ENCODE assay signal across 8 mouse cellular contexts in the genomic region with DNA sequence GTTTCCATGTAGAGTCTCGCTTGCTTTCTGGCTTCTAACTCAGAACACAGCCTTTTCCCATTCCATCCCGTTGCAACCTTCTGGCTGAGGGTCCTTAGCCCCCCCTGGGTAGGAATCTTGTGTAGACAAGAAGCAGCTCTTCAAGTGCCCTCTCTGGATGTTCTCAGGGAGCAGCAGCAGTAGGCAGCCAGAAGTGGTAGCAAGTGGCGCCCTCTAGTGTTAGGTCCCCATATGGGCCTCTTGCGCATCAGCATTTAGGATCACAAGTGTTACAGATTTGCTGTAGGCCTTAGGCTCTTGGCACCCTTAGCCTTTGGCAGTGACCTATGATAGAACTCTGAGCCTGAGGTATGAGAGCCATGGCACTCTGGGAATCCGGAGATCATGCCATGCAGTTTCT.
A peak's percentile ranks its signal among the peaks of the same experiment; 100 is the strongest.
DNase-seq lines count a peak whose midpoint lies in the region; ATAC-seq and TF ChIP-seq lines count a peak whose summit lies in the region.

No protein-coding gene starts in this region.

- in situ Hi-C loops in ES-E14 (cut with MboI; ENCODE audit: low sequenced_read_pairs in 2 of 2, unreplicated experiment in 2 of 2) = no loop called here

- DNase-seq in kidney, adult 18-20 months = peak; percentile 53
- DNase-seq in ES-E14 (ENCODE audit: low read depth, low spot score) = peak; percentile 40
- peak; percentile 19 to 32 for DNase-seq in frontal cortex, postnatal 25 days (ENCODE audit: low spot score in 2 of 2)
- DNase-seq in left cerebral cortex, adult 18-20 months (ENCODE audit: low spot score in 2 of 2) = peak; percentile 19 to 54

- H3K9ac ChIP-seq in kidney, embryonic 15.5 days = no peak overlapping the region
- H3K9ac ChIP-seq in ES-E14 (ENCODE audit: insufficient read depth, low read depth, low read length, poor library complexity, severe bottlenecking) = no peak overlapping the region

- WGBS in kidney, embryonic 15.5 days = 62% methylated on average over 5 of the region's 5 CpGs
- 49% methylated on average over 5 of the region's 5 CpGs for WGBS in bone marrow, adult 2 months
- WGBS in olfactory bulb, adult 2 months = 58% methylated on average over 5 of the region's 5 CpGs

- peak; percentile 78 for TF ChIP-seq CTCF in bone marrow, adult 2 months (IDR thresholded peaks at IDR 0.05; ENCODE audit: control insufficient read depth, insufficient read depth, low read length)
- peak; percentile 30; the same call in 1 of the 2 replicates for TF ChIP-seq CTCF in olfactory bulb, adult 2 months (IDR thresholded peaks at IDR 0.05; ENCODE audit: insufficient read depth, low read depth, low read length)

- no peak for ATAC-seq in kidney, embryonic 15.5 days (replicated peaks; ENCODE audit: low FRiP score)
- ATAC-seq in inflammation-experienced regulatory T-cells, adult 6 months = no peak

- no peaks in the 10 kb centered on the region for H3K9me3 ChIP-seq in kidney, embryonic 15.5 days (replicated peaks)
- H3K9me3 ChIP-seq in ES-E14 (ENCODE audit: control insufficient read depth, insufficient read depth, low read depth, low read length) = peaks cover 2% of the 10 kb centered on the region

- H3K27ac ChIP-seq in kidney, embryonic 15.5 days = no peak overlapping the region
- H3K27ac ChIP-seq in ES-E14 (ENCODE audit: insufficient read depth, low read depth, low read length, poor library complexity, severe bottlenecking) = no peak overlapping the region
- H3K27ac ChIP-seq in bone marrow, adult 2 months (ENCODE audit: control insufficient read depth, insufficient read depth, low read depth, low read length, poor library complexity) = no peak overlapping the region
- no peak overlapping the region for H3K27ac ChIP-seq in olfactory bulb, adult 2 months (ENCODE audit: insufficient read depth, low read depth, low read length)

- no peak overlapping the region for H3K4me3 ChIP-seq in kidney, embryonic 15.5 days (replicated peaks)
- H3K4me3 ChIP-seq in ES-E14 (ENCODE audit: insufficient read depth in 1 of 2, low read depth in 1 of 2, low read length in 2 of 2, poor library complexity in 1 of 2, severe bottlenecking in 1 of 2) = no peak overlapping the region
- H3K4me3 ChIP-seq in bone marrow, adult 2 months (replicated peaks; ENCODE audit: control insufficient read depth, low read depth, low read length) = no peak overlapping the region
- no peak overlapping the region for H3K4me3 ChIP-seq in olfactory bulb, adult 2 months (ENCODE audit: insufficient read depth, low read depth, low read length)

- no peak for TF ChIP-seq POLR2A in bone marrow, adult 2 months (IDR thresholded peaks at IDR 0.05; ENCODE audit: borderline replicate concordance, control insufficient read depth, low read depth, low read length)
- no peak for TF ChIP-seq POLR2A in olfactory bulb, adult 2 months (IDR thresholded peaks at IDR 0.05; ENCODE audit: insufficient read depth, low read depth, low read length)

- no peaks in the 10 kb centered on the region for H3K36me3 ChIP-seq in kidney, embryonic 15.5 days
- no peaks in the 10 kb centered on the region for H3K36me3 ChIP-seq in ES-E14 (ENCODE audit: control insufficient read depth, insufficient read depth, low read length, poor library complexity, severe bottlenecking)

- no peaks in the 10 kb centered on the region for H3K27me3 ChIP-seq in kidney, embryonic 15.5 days

- no peak overlapping the region for H3K4me2 ChIP-seq in kidney, embryonic 15.5 days

- no peaks in the 10 kb centered on the region for H3K4me1 ChIP-seq in kidney, embryonic 15.5 days
- no peaks in the 10 kb centered on the region for H3K4me1 ChIP-seq in ES-E14 (ENCODE audit: control insufficient read depth in 2 of 2, insufficient read depth in 2 of 2, low read length in 2 of 2, poor library complexity in 1 of 2)
- H3K4me1 ChIP-seq in bone marrow, adult 2 months (ENCODE audit: control insufficient read depth, insufficient read depth, low read length) = no peaks in the 10 kb centered on the region
- H3K4me1 ChIP-seq in olfactory bulb, adult 2 months (ENCODE audit: control insufficient read depth, insufficient read depth, low read length) = no peaks in the 10 kb centered on the region

TF ChIP-seq in ES-E14, 5 proteins besides CTCF, POLR2A, EP300 and RAD21:
- TF ChIP-seq ZNF384 (IDR thresholded peaks at IDR 0.05; ENCODE audit: low read depth, low read length) (no peak), ZC3H11A (IDR thresholded peaks at IDR 0.05; ENCODE audit: borderline replicate concordance, low read depth, low read length) (0 out of 2 replicates have a peak, but pooled peaks have one; percentile 24)
